Mouse (Mus musculus): ENCODE results near the gene Foxn3.

- TF ChIP-seq POLR2A (IDR thresholded peaks at IDR 0.05; ENCODE audit: insufficient read depth, low read depth, low read length) (no peak), CTCF (IDR thresholded peaks at IDR 0.05; ENCODE audit: insufficient read depth, low read depth, low read length) (no peak)
Observed at GRCm38 (mm10) chr12:99263592-99264335, 299.6 kb downstream of the Foxn3 start.

All from olfactory bulb, adult 2 months (tissue).